Mouse (Mus musculus): ENCODE measurements around the gene Gm21994. TPM values are rescaled to one million over a fixed set of nuclear protein-coding genes. Genes with fewer than 3 reads are reported as not detected.
"Not testable (repeated sequence)": the region's sequence is repeated elsewhere in the genome, so short reads cannot be mapped to it uniquely, and the experiment has no call there.

Gm21994 gene
- polyA plus RNA-seq (2014; fragmentation: Nextera tagmentation; extraction: Ambion mirVana), result 5.4 and 5.9 TPM in 2 replicates

DNA sequence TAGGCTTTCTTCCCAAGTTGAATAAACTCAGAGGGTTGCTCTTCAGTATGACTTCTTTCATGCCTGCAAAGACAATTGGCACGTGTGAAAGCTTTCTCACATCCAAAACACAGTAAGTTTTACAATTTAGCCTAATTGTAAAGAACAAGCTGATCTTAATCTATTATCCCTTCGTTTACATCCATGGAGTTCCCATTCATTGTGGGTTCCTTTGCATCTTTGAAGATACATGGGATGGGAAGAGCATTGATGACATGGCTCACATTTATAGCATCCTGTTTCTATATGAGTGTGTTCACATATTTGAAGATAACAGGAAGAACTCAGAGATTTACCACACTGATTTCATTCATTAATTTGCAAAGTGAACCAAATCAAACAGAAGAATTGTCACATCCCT is at the start of gene Gm21994:
Gene Gm21994, minus strand, starts transcription at position 101 of the 400 bp plus-strand sequence.
- not testable (repeated sequence) for H3K36me3 ChIP-seq (ENCODE audit: control insufficient read depth, insufficient read depth, low read length); H3K27ac ChIP-seq (ENCODE audit: low read length); H3K9ac ChIP-seq (replicated peaks; ENCODE audit: low read depth, low read length); H3K9me3 ChIP-seq (ENCODE audit: control insufficient read depth, low read depth, low read length); H3K4me2 ChIP-seq (replicated peaks; ENCODE audit: low read depth, low read length); H3K4me3 ChIP-seq (ENCODE audit: low read depth, low read length); H3K4me1 ChIP-seq (ENCODE audit: control insufficient read depth, insufficient read depth, low read length); ATAC-seq (ENCODE audit: insufficient number of reproducible peaks, insufficient read depth, low FRiP score, low read depth); H3K27me3 ChIP-seq (ENCODE audit: control insufficient read depth, insufficient read depth, low read length)
- WGBS, result 57% methylated on average over 2 of the region's 2 CpGs

- Histone ChIP-seq H3K9me3 (ENCODE audit: control insufficient read depth, low read depth, low read length) (no peaks in the 10 kb centered on the region), H3K4me2 (replicated peaks; ENCODE audit: low read depth, low read length) (no peak overlapping the region)
- no peak for ATAC-seq (ENCODE audit: insufficient number of reproducible peaks, insufficient read depth, low FRiP score, low read depth)
Measured at GRCm38 (mm10) chr2:150299096-150299495, 43.7 kb upstream of the Gm21994 start.

GRCm38 (mm10) chr2:150293669-150294068 is 38.3 kb upstream of the Gm21994 start:
- Histone ChIP-seq H3K27ac (ENCODE audit: low read length) (no peak overlapping the region), H3K36me3 (ENCODE audit: control insufficient read depth, insufficient read depth, low read length) (no peaks in the 10 kb centered on the region), H3K4me1 (ENCODE audit: control insufficient read depth, insufficient read depth, low read length) (no peaks in the 10 kb centered on the region), H3K9me3 (ENCODE audit: control insufficient read depth, low read depth, low read length) (no peaks in the 10 kb centered on the region), H3K9ac (replicated peaks; ENCODE audit: low read depth, low read length) (no peak overlapping the region), H3K27me3 (ENCODE audit: control insufficient read depth, insufficient read depth, low read length) (no peaks in the 10 kb centered on the region), H3K4me3 (ENCODE audit: low read depth, low read length) (no peak overlapping the region), H3K4me2 (replicated peaks; ENCODE audit: low read depth, low read length) (no peak overlapping the region)
- 78% methylated on average over 6 of the region's 6 CpGs for WGBS
- ATAC-seq (ENCODE audit: insufficient number of reproducible peaks, insufficient read depth, low FRiP score, low read depth), result no peak

More at GRCm38 (mm10) chr2:150299096-150299495, 43.7 kb upstream of the Gm21994 start:
- no peak overlapping the region for H3K4me3 ChIP-seq (ENCODE audit: low read depth, low read length)
- WGBS, result 50% methylated on average over 1 of the region's 1 CpGs
- H3K4me1 ChIP-seq (ENCODE audit: control insufficient read depth, insufficient read depth, low read length), result no peaks in the 10 kb centered on the region
- H3K27ac ChIP-seq (ENCODE audit: low read length), result no peak overlapping the region
- no peaks in the 10 kb centered on the region for H3K27me3 ChIP-seq (ENCODE audit: control insufficient read depth, insufficient read depth, low read length)
- no peaks in the 10 kb centered on the region for H3K36me3 ChIP-seq (ENCODE audit: control insufficient read depth, insufficient read depth, low read length)
- H3K9ac ChIP-seq (replicated peaks; ENCODE audit: low read depth, low read length), result no peak overlapping the region

- H3K9me3 ChIP-seq (ENCODE audit: control insufficient read depth, low read depth, low read length); H3K4me2 ChIP-seq (replicated peaks; ENCODE audit: low read depth, low read length); ATAC-seq (ENCODE audit: insufficient number of reproducible peaks, insufficient read depth, low FRiP score, low read depth); H3K9ac ChIP-seq (replicated peaks; ENCODE audit: low read depth, low read length); H3K4me3 ChIP-seq (ENCODE audit: low read depth, low read length); H3K27ac ChIP-seq (ENCODE audit: low read length); H3K27me3 ChIP-seq (ENCODE audit: control insufficient read depth, insufficient read depth, low read length); H3K36me3 ChIP-seq (ENCODE audit: control insufficient read depth, insufficient read depth, low read length); H3K4me1 ChIP-seq (ENCODE audit: control insufficient read depth, insufficient read depth, low read length): not testable (repeated sequence)
- 88% methylated on average over 4 of the region's 4 CpGs for WGBS
Measured at GRCm38 (mm10) chr2:150257291-150257690, 1.9 kb upstream of the Gm21994 start, which contains the start of gene Gm14124. TSS of gene Gm14124 (plus strand) at chr2:150257517.

DNA sequence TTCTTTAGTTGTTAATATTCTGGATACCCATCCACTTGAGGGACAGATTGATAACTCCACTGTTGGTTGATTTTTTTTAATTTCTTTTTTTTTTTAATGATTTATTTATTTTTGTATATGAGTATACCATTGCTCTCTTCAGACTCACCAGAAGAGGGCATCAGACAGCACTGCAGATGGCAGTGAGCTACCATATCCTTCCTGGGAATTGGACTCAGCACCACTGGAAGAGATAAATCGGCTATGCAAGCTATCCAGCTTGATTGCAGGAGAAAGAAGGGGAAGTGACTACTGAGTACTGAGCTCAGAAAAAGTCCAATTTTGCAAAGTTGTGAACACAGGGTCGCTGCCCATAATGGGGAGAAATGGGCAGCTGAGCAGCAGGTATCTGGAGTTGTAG is 1.5 kb upstream of the Gm21994 start:
- not testable (repeated sequence) for H3K4me1 ChIP-seq (ENCODE audit: control insufficient read depth, insufficient read depth, low read length); H3K4me3 ChIP-seq (ENCODE audit: low read depth, low read length); H3K4me2 ChIP-seq (replicated peaks; ENCODE audit: low read depth, low read length); ATAC-seq (ENCODE audit: insufficient number of reproducible peaks, insufficient read depth, low FRiP score, low read depth); H3K27me3 ChIP-seq (ENCODE audit: control insufficient read depth, insufficient read depth, low read length); H3K9me3 ChIP-seq (ENCODE audit: control insufficient read depth, low read depth, low read length); H3K9ac ChIP-seq (replicated peaks; ENCODE audit: low read depth, low read length); H3K36me3 ChIP-seq (ENCODE audit: control insufficient read depth, insufficient read depth, low read length); H3K27ac ChIP-seq (ENCODE audit: low read length)
- 65% methylated on average over 2 of the region's 2 CpGs for WGBS

DNA sequence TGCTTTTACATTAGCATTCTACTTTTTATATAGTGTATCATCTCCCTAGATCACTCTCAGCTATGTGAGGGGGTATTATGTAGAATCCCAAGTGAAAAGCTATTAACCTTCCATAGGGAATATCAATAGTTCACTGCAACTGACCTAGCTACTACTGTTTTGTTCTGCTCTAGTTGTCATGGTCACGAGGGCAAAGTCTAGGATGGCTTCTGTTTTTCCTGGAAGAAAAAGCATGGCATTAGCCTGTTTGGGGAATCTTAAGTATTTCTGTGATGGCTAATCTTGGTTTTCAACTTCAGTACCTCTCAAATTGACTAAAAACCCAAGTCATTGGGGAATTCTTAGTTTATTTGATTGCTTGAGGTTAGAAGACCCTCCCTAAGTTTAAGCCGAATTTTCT is 12.2 kb downstream of the Gm21994 start:
- Histone ChIP-seq H3K9me3 (ENCODE audit: control insufficient read depth, low read depth, low read length) (peaks cover 15% of the 10 kb centered on the region), H3K4me2 (replicated peaks; ENCODE audit: low read depth, low read length) (no peak overlapping the region), H3K4me3 (ENCODE audit: low read depth, low read length) (no peak overlapping the region), H3K27ac (ENCODE audit: low read length) (no peak overlapping the region), H3K4me1 (ENCODE audit: control insufficient read depth, insufficient read depth, low read length) (no peaks in the 10 kb centered on the region), H3K27me3 (ENCODE audit: control insufficient read depth, insufficient read depth, low read length) (no peaks in the 10 kb centered on the region), H3K36me3 (ENCODE audit: control insufficient read depth, insufficient read depth, low read length) (peaks cover under 1% of the 10 kb centered on the region; the same call in 1 of the 2 replicates), H3K9ac (replicated peaks; ENCODE audit: low read depth, low read length) (no peak overlapping the region)
- 87% methylated on average over 2 of the region's 2 CpGs for WGBS
- ATAC-seq (ENCODE audit: insufficient number of reproducible peaks, insufficient read depth, low FRiP score, low read depth), result no peak

- not testable (repeated sequence) for H3K4me2 ChIP-seq (replicated peaks; ENCODE audit: low read depth, low read length); H3K4me1 ChIP-seq (ENCODE audit: control insufficient read depth, insufficient read depth, low read length); ATAC-seq (ENCODE audit: insufficient number of reproducible peaks, insufficient read depth, low FRiP score, low read depth)
Measured at GRCm38 (mm10) chr2:150223263-150223662, 32.1 kb downstream of the Gm21994 start.

DNA sequence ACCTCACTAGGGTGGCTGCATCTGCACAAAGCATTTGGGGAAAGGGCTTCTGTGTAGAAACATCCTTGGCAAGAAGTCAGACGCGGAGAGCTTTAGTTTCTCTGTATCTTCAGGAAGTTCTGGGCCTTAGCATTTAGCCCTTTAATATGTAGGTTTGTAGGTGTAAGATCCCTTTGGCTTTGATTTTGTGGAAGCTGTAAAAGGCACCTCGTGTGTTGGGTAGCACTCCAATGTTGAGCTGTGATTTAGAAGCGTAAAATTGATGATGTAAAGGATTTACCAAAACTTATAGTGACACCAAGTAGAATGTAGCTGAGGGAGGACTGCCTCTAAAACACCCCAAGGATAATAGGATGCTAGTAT is 37.0 kb downstream of the Gm21994 start:
- H3K4me1 ChIP-seq (ENCODE audit: control insufficient read depth, insufficient read depth, low read length); H3K27ac ChIP-seq (ENCODE audit: low read length); H3K27me3 ChIP-seq (ENCODE audit: control insufficient read depth, insufficient read depth, low read length); H3K36me3 ChIP-seq (ENCODE audit: control insufficient read depth, insufficient read depth, low read length); H3K9me3 ChIP-seq (ENCODE audit: control insufficient read depth, low read depth, low read length): not testable (repeated sequence)
- Histone ChIP-seq H3K9ac (replicated peaks; ENCODE audit: low read depth, low read length) (0 out of 2 replicates have a peak overlapping the region, but pooled peaks have one; percentile 14), H3K4me3 (ENCODE audit: low read depth, low read length) (peak overlapping the region; percentile 35), H3K4me2 (replicated peaks; ENCODE audit: low read depth, low read length) (peak overlapping the region; percentile 36)
- WGBS, result 0% methylated on average over 2 of the region's 4 CpGs
- ATAC-seq (ENCODE audit: insufficient number of reproducible peaks, insufficient read depth, low FRiP score, low read depth), result peak; percentile 16; the same call in 1 of the 2 replicates

More at GRCm38 (mm10) chr2:150223263-150223662, 32.1 kb downstream of the Gm21994 start:
- H3K36me3 ChIP-seq (ENCODE audit: control insufficient read depth, insufficient read depth, low read length); H3K4me3 ChIP-seq (ENCODE audit: low read depth, low read length); H3K9me3 ChIP-seq (ENCODE audit: control insufficient read depth, low read depth, low read length); H3K9ac ChIP-seq (replicated peaks; ENCODE audit: low read depth, low read length); H3K27ac ChIP-seq (ENCODE audit: low read length); H3K27me3 ChIP-seq (ENCODE audit: control insufficient read depth, insufficient read depth, low read length): not testable (repeated sequence)
